8 mouse cellular contexts compared by ENCODE assay signal in the genomic region with DNA sequence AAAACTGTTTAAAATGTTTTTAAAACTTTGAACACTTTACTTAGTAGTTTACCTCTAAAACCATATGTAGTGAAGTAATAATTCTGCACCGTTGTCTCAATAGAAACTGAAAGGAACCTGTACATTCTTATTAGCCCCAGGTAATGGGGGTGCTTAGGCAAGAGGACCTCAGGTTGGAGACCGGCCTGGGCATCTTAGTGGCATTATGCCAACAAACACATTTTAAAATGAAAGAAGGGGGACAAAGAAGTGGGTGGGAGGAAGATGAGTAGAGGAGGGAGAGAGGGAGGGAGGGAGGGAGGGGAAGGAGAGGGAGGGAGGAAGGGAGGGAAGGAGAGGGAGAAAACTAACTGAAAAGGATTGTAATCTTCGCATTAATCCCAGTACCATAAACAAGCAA. TPM values are rescaled to one million over a fixed set of nuclear protein-coding genes. Genes with fewer than 3 reads are reported as not detected.
DNase-seq lines count a peak whose midpoint lies in the region; ATAC-seq and TF ChIP-seq lines count a peak whose summit lies in the region.

No protein-coding gene starts in this region.

- H3K79me2 ChIP-seq in macrophage (ENCODE audit: inconsistent target): no peaks in the 10 kb centered on the region; the same call in 1 of the 2 replicates

- 0 out of 2 replicates have a peak, but pooled peaks cover 3% of the 10 kb centered on the region for H3K27me3 ChIP-seq in heart, embryonic 13.5 days (replicated peaks)
- peaks cover 2% of the 10 kb centered on the region for H3K27me3 ChIP-seq in G1E (ENCODE audit: insufficient read depth, low read length)
- no peaks in the 10 kb centered on the region for H3K27me3 ChIP-seq in forebrain, embryonic 16.5 days (replicated peaks; ENCODE audit: control insufficient read depth, insufficient read depth, low read length)

- WGBS in heart, embryonic 13.5 days: 3% methylated on average over 3 of the region's 3 CpGs
- WGBS in forebrain, embryonic 16.5 days: 1% methylated on average over 3 of the region's 3 CpGs
- WGBS in macrophage (ENCODE audit: missing documents): 4% methylated on average over 3 of the region's 3 CpGs

- H3K9me3 ChIP-seq in heart, embryonic 13.5 days: no peaks in the 10 kb centered on the region
- H3K9me3 ChIP-seq in G1E (replicated peaks): no peaks in the 10 kb centered on the region
- H3K9me3 ChIP-seq in forebrain, embryonic 16.5 days (ENCODE audit: control insufficient read depth, low read length): no peaks in the 10 kb centered on the region

- H3K4me2 ChIP-seq in heart, embryonic 13.5 days: peak overlapping the region; percentile 94
- H3K4me2 ChIP-seq in forebrain, embryonic 16.5 days (ENCODE audit: low read length): peak overlapping the region; percentile 64

- DNase-seq in heart, postnatal 4 days: no peak
- peak; percentile 10 for DNase-seq in G1E (ENCODE audit: low spot score)
- no peak for DNase-seq in spleen, postnatal 36 days (ENCODE audit: low spot score in 2 of 2)
- no peak for DNase-seq in adrenal gland, postnatal 4 days (ENCODE audit: low spot score in 2 of 2)
- DNase-seq in urinary bladder, adult 18-20 months (ENCODE audit: low spot score in 2 of 2): no peak

- TF ChIP-seq CTCF in G1E (IDR thresholded peaks at IDR 0.05; ENCODE audit: low read depth, low read length): no peak

- no peak for ATAC-seq in heart, embryonic 13.5 days (ENCODE audit: extremely low read depth, insufficient number of reproducible peaks, low FRiP score, low TSS enrichment)
- ATAC-seq in G1E (ENCODE audit: extremely low read depth, insufficient number of reproducible peaks, low FRiP score, poor library complexity, severe bottlenecking): no peak
- peak; percentile 16; the same call in 1 of the 2 replicates for ATAC-seq in forebrain, embryonic 16.5 days

- peak overlapping the region; percentile 95 for H3K9ac ChIP-seq in heart, embryonic 13.5 days
- H3K9ac ChIP-seq in forebrain, embryonic 16.5 days (replicated peaks; ENCODE audit: low read depth, low read length): peak overlapping the region; percentile 78

- H3K4me1 ChIP-seq in heart, embryonic 13.5 days: peaks cover 23% of the 10 kb centered on the region
- H3K4me1 ChIP-seq in G1E (ENCODE audit: insufficient read depth, low read depth, low read length): peaks cover 25% of the 10 kb centered on the region
- peaks cover 10% of the 10 kb centered on the region for H3K4me1 ChIP-seq in forebrain, embryonic 16.5 days (replicated peaks; ENCODE audit: control insufficient read depth, insufficient read depth, low read length)

- peaks cover 23% of the 10 kb centered on the region for H3K36me3 ChIP-seq in heart, embryonic 13.5 days
- peaks cover 27% of the 10 kb centered on the region for H3K36me3 ChIP-seq in G1E (replicated peaks)
- H3K36me3 ChIP-seq in forebrain, embryonic 16.5 days (ENCODE audit: control insufficient read depth, insufficient read depth): no peaks in the 10 kb centered on the region
- H3K36me3 ChIP-seq in macrophage (ENCODE audit: inconsistent target): 0 out of 2 replicates have a peak, but pooled peaks cover 4% of the 10 kb centered on the region

- peak overlapping the region; percentile 90 for H3K4me3 ChIP-seq in heart, embryonic 13.5 days
- peak overlapping the region; percentile 96 for H3K4me3 ChIP-seq in G1E (ENCODE audit: low read depth, low read length)
- peak overlapping the region; percentile 74 for H3K4me3 ChIP-seq in forebrain, embryonic 16.5 days (replicated peaks; ENCODE audit: low read length)
- H3K4me3 ChIP-seq in macrophage (ENCODE audit: inconsistent target): peak overlapping the region; percentile 75

- H3K27ac ChIP-seq in heart, embryonic 13.5 days (replicated peaks): peak overlapping the region; percentile 95
- H3K27ac ChIP-seq in forebrain, embryonic 16.5 days (ENCODE audit: low read length): no peak overlapping the region
- H3K27ac ChIP-seq in macrophage: no peak overlapping the region

RNA-seq across cellular contexts. Expression of a gene that starts 0.4 kb away (rescaled TPM):
- polyA plus RNA-seq in heart, embryonic 13.5 days (2015; fragmentation: Nextera tagmentation; extraction: Ambion mirVana): 12.1 and 13.0 TPM in 2 replicates
- total RNA-seq in heart, postnatal 4 days (2021): 10 to 100 TPM; 17.4 to 17.6 TPM
- 39.1 and 59.9 TPM in 2 replicates for total RNA-seq in G1E (2014; fragmentation: Nextera tagmentation)
- 26.4 and 27.5 TPM in 2 replicates for total RNA-seq in G1E (2017)
- polyA plus RNA-seq in G1E (2012): 6.9 and 10.2 TPM in 2 replicates
- 9.3 and 10.4 TPM in 2 replicates for polyA plus RNA-seq in forebrain, embryonic 16.5 days (2015; fragmentation: Nextera tagmentation; extraction: Ambion mirVana)
- 10 to 100 TPM in 4 of 26 experiments, 1 to 10 TPM in 22; 1.1 to 14.9 (median 6.1) TPM for total RNA-seq in macrophage (2018; cell fraction: chromatin; rRNA removed)
- total RNA-seq in macrophage (2018; cell fraction: cytosol; rRNA removed): 1 to 10 TPM; 3.4 to 7.1 (median 4.6) TPM
- total RNA-seq in macrophage (2018; cell fraction: nucleus; rRNA removed): 10 to 100 TPM in 3 of 26 experiments, 1 to 10 TPM in 23; 2.1 to 15.2 (median 5.6) TPM
- 4.2 to 8.5 TPM (median 4.8 TPM) in 3 replicates for polyA plus RNA-seq in macrophage (2018)
- total RNA-seq in adrenal gland, postnatal 4 days (2021): 10 to 100 TPM; 14.1 to 17.7 TPM

RNA-seq across cellular contexts. Expression of a gene that starts 37.0 kb away (rescaled TPM):
- 2.3 and 3.7 TPM in 2 replicates for polyA plus RNA-seq in heart, embryonic 13.5 days (2015; fragmentation: Nextera tagmentation; extraction: Ambion mirVana)
- 1 to 10 TPM; 3.7 to 4.4 TPM for total RNA-seq in heart, postnatal 4 days (2021)
- total RNA-seq in G1E (2014; fragmentation: Nextera tagmentation) (2.0 TPM in 2 replicates), G1E (2017) (2.6 and 3.0 TPM in 2 replicates)
- polyA plus RNA-seq in G1E (2012) (0.29 and 0.30 TPM in 2 replicates), macrophage (2018) (0.36 to 0.56 TPM (median 0.42 TPM) in 3 replicates)
- polyA plus RNA-seq in forebrain, embryonic 16.5 days (2015; fragmentation: Nextera tagmentation; extraction: Ambion mirVana): 0.75 and 1.3 TPM in 2 replicates
- under 1 TPM in 2 of 26 experiments, not detected in 24; 0.25 to 0.39 TPM for total RNA-seq in macrophage (2018; cell fraction: chromatin; rRNA removed)
- 1 to 10 TPM in 4 of 26 experiments, under 1 TPM in 22; 0.16 to 1.1 (median 0.44) TPM for total RNA-seq in macrophage (2018; cell fraction: cytosol; rRNA removed)
- 1 to 10 TPM in 2 of 26 experiments, under 1 TPM in 8, not detected in 16; 0.22 to 1.5 (median 0.34) TPM for total RNA-seq in macrophage (2018; cell fraction: nucleus; rRNA removed)
- total RNA-seq in adrenal gland, postnatal 4 days (2021): 1 to 10 TPM in 1 of 2 experiments, under 1 TPM in 1; 0.28 to 1.3 TPM

RNA-seq across cellular contexts. Expression of a gene that starts 37.4 kb away (rescaled TPM):
- 0.36 and 0.87 TPM in 2 replicates for polyA plus RNA-seq in heart, embryonic 13.5 days (2015; fragmentation: Nextera tagmentation; extraction: Ambion mirVana)
- total RNA-seq in heart, postnatal 4 days (2021): 1 to 10 TPM; 6.9 to 8.7 TPM
- total RNA-seq in G1E (2014; fragmentation: Nextera tagmentation) (not detected in 2 replicates), G1E (2017) (0.11 and 0.17 TPM in 2 replicates)
- polyA plus RNA-seq in G1E (2012) (not detected in 2 replicates), macrophage (2018) (not detected in 3 replicates)
- polyA plus RNA-seq in forebrain, embryonic 16.5 days (2015; fragmentation: Nextera tagmentation; extraction: Ambion mirVana): 0.24 TPM in 1 of 2 replicates, not detected in the other
- total RNA-seq in macrophage (2018; cell fraction: chromatin; rRNA removed): not detected
- total RNA-seq in macrophage (2018; cell fraction: cytosol; rRNA removed): not detected
- total RNA-seq in macrophage (2018; cell fraction: nucleus; rRNA removed): not detected
- total RNA-seq in adrenal gland, postnatal 4 days (2021): not detected

RNA-seq across cellular contexts. Expression of a gene that starts 38.3 kb away (rescaled TPM):
- 0.03 and 0.04 TPM in 2 replicates for polyA plus RNA-seq in heart, embryonic 13.5 days (2015; fragmentation: Nextera tagmentation; extraction: Ambion mirVana)
- total RNA-seq in heart, postnatal 4 days (2021): under 1 TPM in 1 of 2 experiments, not detected in 1; 0.05 TPM
- total RNA-seq in G1E (2014; fragmentation: Nextera tagmentation): 0.10 TPM in 1 of 2 replicates, not detected in the other
- 0.16 and 0.41 TPM in 2 replicates for total RNA-seq in G1E (2017)
- polyA plus RNA-seq in G1E (2012): not detected in 2 replicates
- polyA plus RNA-seq in forebrain, embryonic 16.5 days (2015; fragmentation: Nextera tagmentation; extraction: Ambion mirVana): 0.14 and 0.23 TPM in 2 replicates
- not detected for total RNA-seq in macrophage (2018; cell fraction: chromatin; rRNA removed)
- total RNA-seq in macrophage (2018; cell fraction: cytosol; rRNA removed): under 1 TPM in 1 of 26 experiments, not detected in 25; under 0.01 TPM
- total RNA-seq in macrophage (2018; cell fraction: nucleus; rRNA removed): not detected
- not detected in 3 replicates for polyA plus RNA-seq in macrophage (2018)
- under 1 TPM; 0.08 to 0.20 TPM for total RNA-seq in adrenal gland, postnatal 4 days (2021)
